Mouse (Mus musculus) spleen, adult 2 months (tissue): ENCODE results near the gene Camta2.

Experiments
- CTCF ChIP-seq: fragments of 200-500 bp; IDR thresholded peaks from 2 replicates; pipeline ENCODE4 v1.5.1; 2011; ENCODE audit warnings: mild to moderate bottlenecking, inconsistent platforms; ENCODE audit not compliant: insufficient read depth, insufficient read length, insufficient replicate concordance; ENCODE audit errors: extremely low read depth
- POLR2A ChIP-seq: fragments of 200-500 bp; IDR thresholded peaks from 2 replicates; pipeline ENCODE4 v1.6.1; 2011; ENCODE audit warnings: low read depth, low read length, inconsistent platforms

- TF ChIP-seq CTCF: no peak
- no peak for TF ChIP-seq POLR2A
These were observed 29.9 kb downstream of the Camta2 start for GRCm38 (mm10) chr11:70657991-70658390.
